Mouse (Mus musculus): ENCODE results near the gene Fndc3a. TPM values are rescaled to one million over a fixed set of nuclear protein-coding genes. Genes with fewer than 3 reads are reported as not detected.

Gene Fndc3a
- polyA plus RNA-seq, 1 experiment from 2014 or later: 47.6 TPM

DNA sequence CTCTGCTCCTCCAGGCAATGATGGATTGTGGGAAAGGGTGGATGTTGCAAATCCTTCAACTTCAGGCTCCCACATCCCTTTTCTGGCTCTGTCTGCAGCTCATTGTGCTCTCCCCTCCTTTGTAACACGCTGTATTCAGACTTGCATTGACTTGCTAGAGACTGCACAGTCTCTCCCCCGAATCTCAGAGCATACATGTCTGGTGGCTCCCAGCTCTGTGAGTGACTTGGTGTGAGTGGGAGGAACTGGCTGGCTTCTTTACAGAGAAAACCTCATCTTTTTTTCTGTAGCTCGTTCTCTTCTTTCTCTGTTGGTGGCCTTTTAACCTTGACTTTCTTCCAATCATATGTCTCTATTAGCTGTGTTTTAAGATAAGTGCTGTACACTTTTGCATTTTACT lies 16.1 kb upstream of the Fndc3a start:
- ATAC-seq (ENCODE audit: low FRiP score, low TSS enrichment): no peak
- Histone ChIP-seq H3K9ac (replicated peaks; ENCODE audit: low read length) (no peak overlapping the region), H3K36me3 (ENCODE audit: insufficient read depth, low read length) (no peaks in the 10 kb centered on the region), H3K27ac (ENCODE audit: low read length) (no peak overlapping the region), H3K4me1 (ENCODE audit: insufficient read depth, low read length) (no peaks in the 10 kb centered on the region), H3K27me3 (ENCODE audit: insufficient read depth, low read length) (no peaks in the 10 kb centered on the region), H3K4me3 (ENCODE audit: low read length) (no peak overlapping the region), H3K4me2 (replicated peaks; ENCODE audit: low read depth, low read length) (no peak overlapping the region), H3K9me3 (ENCODE audit: low read length) (no peaks in the 10 kb centered on the region)
- 43% methylated on average over 3 of the region's 3 CpGs for WGBS

DNA sequence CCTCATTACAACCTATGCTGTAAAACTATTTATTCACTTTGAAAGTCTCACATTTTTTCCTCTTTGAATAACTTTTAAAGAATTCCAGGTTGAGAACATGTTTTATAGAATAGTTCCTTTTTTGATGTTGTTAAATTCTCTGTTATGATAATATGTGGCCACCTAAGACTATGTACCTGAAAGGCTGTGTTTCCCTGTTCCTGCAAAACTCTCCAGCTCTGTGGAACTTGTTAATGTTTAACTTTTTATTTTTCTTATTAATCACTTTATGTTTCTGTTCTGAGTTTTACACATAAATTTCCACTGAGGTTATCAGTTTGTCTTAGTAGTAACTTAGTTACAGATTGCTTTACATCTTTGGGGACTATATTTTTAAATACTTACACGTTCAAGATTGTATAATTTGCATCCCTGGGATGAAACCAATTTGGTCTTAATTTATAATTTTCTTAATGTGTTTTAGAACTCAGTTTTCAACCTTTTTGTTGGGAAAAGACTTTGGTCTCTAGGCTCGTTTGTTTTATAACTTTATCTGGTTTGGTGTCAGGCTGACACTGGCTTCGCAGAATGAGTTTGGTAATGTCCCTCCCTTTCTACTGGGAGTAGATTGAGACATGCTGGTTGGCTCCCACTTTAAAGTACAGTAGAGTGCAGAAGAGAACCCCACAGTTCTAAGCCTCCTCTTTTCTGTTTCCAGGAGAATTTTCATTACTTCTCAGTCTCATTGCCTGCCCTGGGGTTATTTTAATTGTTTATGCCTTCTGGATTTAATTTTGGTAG lies 12.7 kb upstream of the Fndc3a start:
- WGBS: 52% methylated on average over 3 of the region's 3 CpGs
- no peak overlapping the region for H3K27ac ChIP-seq (ENCODE audit: low read length)
- H3K36me3 ChIP-seq (ENCODE audit: insufficient read depth, low read length): no peaks in the 10 kb centered on the region
- no peak overlapping the region for H3K4me3 ChIP-seq (ENCODE audit: low read length)
- no peak overlapping the region for H3K9ac ChIP-seq (replicated peaks; ENCODE audit: low read length)
- no peak for ATAC-seq (ENCODE audit: low FRiP score, low TSS enrichment)
- H3K4me1 ChIP-seq (ENCODE audit: insufficient read depth, low read length): no peaks in the 10 kb centered on the region
- H3K9me3 ChIP-seq (ENCODE audit: low read length): no peaks in the 10 kb centered on the region
- no peak overlapping the region for H3K4me2 ChIP-seq (replicated peaks; ENCODE audit: low read depth, low read length)
- no peaks in the 10 kb centered on the region for H3K27me3 ChIP-seq (ENCODE audit: insufficient read depth, low read length)

DNA sequence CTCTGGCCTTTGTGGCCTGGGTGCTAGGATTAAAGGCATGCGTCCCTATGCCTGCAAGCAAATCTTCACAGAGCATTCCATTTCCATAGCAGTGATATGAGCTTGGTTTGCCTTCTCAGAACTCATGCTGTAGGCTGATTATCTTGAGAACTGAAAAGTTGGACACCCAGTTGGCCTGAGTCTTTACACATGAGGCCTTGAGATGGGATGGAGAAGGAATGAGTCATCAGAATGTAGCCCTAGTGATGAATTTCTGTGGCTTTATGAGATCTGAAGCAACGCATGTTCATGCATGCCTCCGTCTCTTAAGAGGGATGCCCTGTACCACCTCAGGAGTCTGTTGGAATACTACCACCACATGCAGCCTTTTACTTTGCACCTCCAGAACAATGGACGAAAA lies 6.4 kb upstream of the Fndc3a start:
- WGBS: 92% methylated on average over 4 of the region's 4 CpGs
- Histone ChIP-seq H3K4me2 (replicated peaks; ENCODE audit: low read depth, low read length) (no peak overlapping the region), H3K9me3 (ENCODE audit: low read length) (no peaks in the 10 kb centered on the region), H3K27ac (ENCODE audit: low read length) (no peak overlapping the region), H3K4me3 (ENCODE audit: low read length) (no peak overlapping the region), H3K9ac (replicated peaks; ENCODE audit: low read length) (no peak overlapping the region), H3K36me3 (ENCODE audit: insufficient read depth, low read length) (no peaks in the 10 kb centered on the region), H3K4me1 (ENCODE audit: insufficient read depth, low read length) (peaks cover 9% of the 10 kb centered on the region), H3K27me3 (ENCODE audit: insufficient read depth, low read length) (no peaks in the 10 kb centered on the region)
- ATAC-seq (ENCODE audit: low FRiP score, low TSS enrichment): no peak

DNA sequence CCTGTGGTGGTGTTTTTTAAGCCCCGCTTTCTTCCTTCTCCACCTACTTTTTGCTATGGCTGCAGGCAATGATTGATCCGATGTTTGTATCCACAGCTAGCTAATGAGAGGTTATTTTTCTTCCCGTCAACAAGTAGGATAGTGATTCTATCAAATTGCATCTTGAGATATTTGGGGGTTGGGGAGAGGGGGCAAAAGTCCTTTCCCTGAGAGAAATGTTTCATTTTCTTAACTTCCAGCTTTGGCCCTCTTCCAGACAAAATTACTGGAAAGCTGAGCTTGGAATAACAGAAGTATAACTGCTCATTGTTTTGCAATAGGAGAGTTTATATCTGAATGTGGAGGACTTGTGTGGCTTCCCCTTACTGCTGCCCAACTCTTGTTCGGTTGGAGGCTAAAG lies 1.3 kb upstream of the Fndc3a start:
- H3K4me2 ChIP-seq (replicated peaks; ENCODE audit: low read depth, low read length): peak overlapping the region; percentile 75
- H3K36me3 ChIP-seq (ENCODE audit: insufficient read depth, low read length): no peaks in the 10 kb centered on the region
- H3K9ac ChIP-seq (replicated peaks; ENCODE audit: low read length): no peak overlapping the region
- 19% methylated on average over 4 of the region's 4 CpGs for WGBS
- ATAC-seq (ENCODE audit: low FRiP score, low TSS enrichment): no peak
- H3K4me3 ChIP-seq (ENCODE audit: low read length): peak overlapping the region; percentile 95
- H3K27ac ChIP-seq (ENCODE audit: low read length): peak overlapping the region; percentile 16; the same call in 1 of the 2 replicates
- no peaks in the 10 kb centered on the region for H3K27me3 ChIP-seq (ENCODE audit: insufficient read depth, low read length)
- no peaks in the 10 kb centered on the region for H3K9me3 ChIP-seq (ENCODE audit: low read length)
- peaks cover 21% of the 10 kb centered on the region for H3K4me1 ChIP-seq (ENCODE audit: insufficient read depth, low read length)

DNA sequence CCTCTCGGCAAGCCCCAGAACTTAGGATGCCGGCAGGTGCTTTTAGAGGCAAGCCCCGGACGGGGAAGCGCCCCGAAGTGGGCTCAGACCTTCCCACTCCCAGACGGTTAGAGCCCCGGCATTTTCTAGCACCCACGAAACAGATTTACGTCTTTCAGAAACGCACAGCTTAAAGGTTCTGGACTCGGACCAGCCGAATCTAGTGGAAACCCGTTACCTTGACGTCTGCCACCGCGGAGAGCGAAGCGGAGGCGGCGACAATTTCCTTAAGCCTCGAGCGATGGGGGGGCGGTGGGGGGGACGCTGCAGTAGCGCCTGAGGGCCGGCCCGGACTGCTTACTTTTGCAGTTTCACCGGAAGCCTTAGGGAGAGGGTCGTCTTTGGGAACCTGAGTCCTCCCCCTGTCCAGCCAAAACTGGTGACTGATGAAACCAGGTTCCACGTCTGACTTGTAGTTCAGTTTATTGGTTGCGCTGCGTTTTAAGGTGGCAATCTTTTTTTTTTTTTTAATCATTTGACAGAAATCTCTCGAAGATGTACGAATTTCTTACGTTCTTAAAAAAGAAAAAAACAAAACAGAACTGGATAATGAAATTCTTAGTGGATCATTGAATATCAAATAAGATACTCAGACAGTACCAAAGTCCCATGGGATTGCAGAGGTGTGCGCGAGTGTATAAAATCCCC lies 681 bp upstream of the Fndc3a start:
- Histone ChIP-seq H3K9ac (replicated peaks; ENCODE audit: low read length) (peak overlapping the region; percentile 98), H3K4me3 (ENCODE audit: low read length) (peak overlapping the region; percentile 95), H3K27me3 (ENCODE audit: insufficient read depth, low read length) (no peaks in the 10 kb centered on the region), H3K4me1 (ENCODE audit: insufficient read depth, low read length) (peaks cover 21% of the 10 kb centered on the region), H3K4me2 (replicated peaks; ENCODE audit: low read depth, low read length) (peak overlapping the region; percentile 75), H3K9me3 (ENCODE audit: low read length) (no peaks in the 10 kb centered on the region), H3K36me3 (ENCODE audit: insufficient read depth, low read length) (no peaks in the 10 kb centered on the region), H3K27ac (ENCODE audit: low read length) (peak overlapping the region; percentile 88)
- WGBS: under 1% methylated on average over 38 of the region's 38 CpGs
- peak; percentile 77 for ATAC-seq (ENCODE audit: low FRiP score, low TSS enrichment)

DNA sequence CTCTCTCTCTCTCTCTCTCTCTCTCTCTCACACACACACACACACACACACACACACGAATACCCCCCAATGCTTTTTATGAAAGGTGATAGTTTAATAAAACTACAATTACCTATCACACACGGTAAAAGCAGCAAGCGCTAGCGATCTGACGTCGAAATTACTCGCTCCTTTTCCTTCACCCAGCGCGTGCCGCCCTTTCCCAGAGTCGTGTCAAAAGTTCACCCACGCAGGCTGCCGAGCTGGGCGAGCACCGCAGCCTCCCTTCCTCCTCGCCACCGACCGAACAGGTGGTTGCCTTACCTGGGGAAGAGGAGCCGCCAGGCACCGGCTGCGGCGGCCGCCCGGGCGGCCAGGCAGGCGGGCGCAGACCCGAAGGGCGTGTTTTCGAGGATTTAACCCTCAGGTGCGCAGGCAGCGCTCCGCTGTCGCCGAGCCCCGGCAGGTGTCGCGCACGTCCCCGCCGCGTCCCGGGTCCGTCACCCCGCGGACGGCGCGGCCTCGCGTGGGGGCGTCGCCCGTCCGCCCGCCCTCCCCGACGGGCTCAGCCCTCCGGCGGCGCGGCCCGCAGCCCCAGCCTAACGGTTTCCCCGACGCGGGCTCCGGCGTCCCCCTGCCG lies 603 bp downstream of the Fndc3a start:
- Histone ChIP-seq H3K4me2 (replicated peaks; ENCODE audit: low read depth, low read length) (peak overlapping the region; percentile 75), H3K27me3 (ENCODE audit: insufficient read depth, low read length) (no peaks in the 10 kb centered on the region), H3K36me3 (ENCODE audit: insufficient read depth, low read length) (no peaks in the 10 kb centered on the region), H3K9me3 (ENCODE audit: low read length) (no peaks in the 10 kb centered on the region), H3K27ac (ENCODE audit: low read length) (peak overlapping the region; percentile 88), H3K4me3 (ENCODE audit: low read length) (peak overlapping the region; percentile 95), H3K9ac (replicated peaks; ENCODE audit: low read length) (peak overlapping the region; percentile 98), H3K4me1 (ENCODE audit: insufficient read depth, low read length) (peaks cover 21% of the 10 kb centered on the region)
- 0% methylated on average over 63 of the region's 70 CpGs for WGBS
- peak; percentile 78 for ATAC-seq (ENCODE audit: low FRiP score, low TSS enrichment)

DNA sequence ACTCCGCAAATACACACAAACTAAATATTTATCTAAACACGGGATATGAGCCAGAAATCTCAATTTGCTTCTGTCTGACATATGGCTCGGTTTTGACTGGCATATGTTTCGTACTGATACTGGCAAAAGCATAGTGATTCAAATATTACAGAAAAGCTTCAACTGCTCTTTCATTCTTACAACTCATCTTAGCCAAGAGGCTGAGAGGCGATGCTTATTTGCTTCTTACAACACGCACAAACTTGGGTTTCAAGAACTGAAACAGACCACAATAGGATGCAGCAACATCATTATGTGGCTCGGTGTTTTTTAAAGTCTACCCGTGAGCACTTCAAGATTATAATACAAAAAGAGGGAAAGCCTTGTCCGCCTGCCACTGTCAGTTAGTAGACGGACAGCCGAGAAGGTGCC lies 1.2 kb downstream of the Fndc3a start:
- Histone ChIP-seq H3K4me1 (ENCODE audit: insufficient read depth, low read length) (peaks cover 21% of the 10 kb centered on the region), H3K27ac (ENCODE audit: low read length) (no peak overlapping the region), H3K36me3 (ENCODE audit: insufficient read depth, low read length) (no peaks in the 10 kb centered on the region), H3K9ac (replicated peaks; ENCODE audit: low read length) (peak overlapping the region; percentile 98), H3K4me2 (replicated peaks; ENCODE audit: low read depth, low read length) (peak overlapping the region; percentile 75), H3K9me3 (ENCODE audit: low read length) (no peaks in the 10 kb centered on the region), H3K4me3 (ENCODE audit: low read length) (peak overlapping the region; percentile 95), H3K27me3 (ENCODE audit: insufficient read depth, low read length) (no peaks in the 10 kb centered on the region)
- 29% methylated on average over 11 of the region's 11 CpGs for WGBS
- ATAC-seq (ENCODE audit: low FRiP score, low TSS enrichment): no peak

DNA sequence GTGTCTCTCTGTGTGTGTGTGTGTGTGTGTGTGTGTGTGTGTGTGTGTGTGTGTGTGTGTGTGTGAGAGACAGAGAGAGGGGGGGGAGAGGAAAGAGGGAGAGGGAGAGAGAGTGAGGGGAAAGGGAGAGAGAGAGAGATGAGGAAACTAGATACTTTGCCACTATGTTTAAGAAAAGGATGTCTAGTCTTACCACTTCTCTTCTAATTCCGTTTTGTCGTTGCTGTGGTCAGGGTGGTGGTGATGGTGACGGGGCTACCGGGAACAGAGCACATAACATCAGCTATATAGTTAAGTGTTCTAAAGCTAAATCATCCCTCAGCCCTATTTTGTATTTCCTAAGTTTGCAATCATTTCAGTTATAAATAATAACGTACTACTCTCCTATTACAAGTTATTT lies 9.7 kb downstream of the Fndc3a start:
- Histone ChIP-seq H3K36me3 (ENCODE audit: insufficient read depth, low read length) (no peaks in the 10 kb centered on the region), H3K27me3 (ENCODE audit: insufficient read depth, low read length) (no peaks in the 10 kb centered on the region), H3K9me3 (ENCODE audit: low read length) (no peaks in the 10 kb centered on the region), H3K27ac (ENCODE audit: low read length) (no peak overlapping the region), H3K4me3 (ENCODE audit: low read length) (no peak overlapping the region), H3K4me1 (ENCODE audit: insufficient read depth, low read length) (no peaks in the 10 kb centered on the region), H3K9ac (replicated peaks; ENCODE audit: low read length) (no peak overlapping the region), H3K4me2 (replicated peaks; ENCODE audit: low read depth, low read length) (no peak overlapping the region)
- WGBS: 80% methylated on average over 5 of the region's 5 CpGs
- no peak for ATAC-seq (ENCODE audit: low FRiP score, low TSS enrichment)

DNA sequence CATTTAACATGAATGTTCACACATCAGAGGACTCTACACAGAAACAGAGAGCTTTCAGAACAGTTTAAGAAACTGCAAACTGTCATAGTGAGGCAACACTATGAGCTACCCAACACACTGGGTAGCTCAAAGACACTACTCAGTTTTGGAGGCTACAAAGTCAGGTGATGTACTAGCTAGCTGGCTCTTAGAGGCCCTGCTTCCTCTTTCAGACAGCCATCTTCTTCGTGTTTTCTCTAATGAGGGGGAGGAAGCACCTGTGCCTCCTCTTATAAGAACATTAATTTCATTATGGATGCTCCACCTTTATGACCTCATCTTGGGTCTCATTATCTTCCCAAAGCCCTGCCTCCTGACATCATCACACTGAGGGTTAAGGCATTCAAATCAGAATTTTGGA lies 18.4 kb downstream of the Fndc3a start:
- no peak overlapping the region for H3K4me3 ChIP-seq (ENCODE audit: low read length)
- no peak overlapping the region for H3K9ac ChIP-seq (replicated peaks; ENCODE audit: low read length)
- no peak overlapping the region for H3K4me2 ChIP-seq (replicated peaks; ENCODE audit: low read depth, low read length)
- no peak for ATAC-seq (ENCODE audit: low FRiP score, low TSS enrichment)
- H3K27me3 ChIP-seq (ENCODE audit: insufficient read depth, low read length): no peaks in the 10 kb centered on the region
- 65% methylated on average over 1 of the region's 1 CpGs for WGBS
- no peaks in the 10 kb centered on the region for H3K4me1 ChIP-seq (ENCODE audit: insufficient read depth, low read length)
- H3K36me3 ChIP-seq (ENCODE audit: insufficient read depth, low read length): no peaks in the 10 kb centered on the region
- no peak overlapping the region for H3K27ac ChIP-seq (ENCODE audit: low read length)
- H3K9me3 ChIP-seq (ENCODE audit: low read length): no peaks in the 10 kb centered on the region

DNA sequence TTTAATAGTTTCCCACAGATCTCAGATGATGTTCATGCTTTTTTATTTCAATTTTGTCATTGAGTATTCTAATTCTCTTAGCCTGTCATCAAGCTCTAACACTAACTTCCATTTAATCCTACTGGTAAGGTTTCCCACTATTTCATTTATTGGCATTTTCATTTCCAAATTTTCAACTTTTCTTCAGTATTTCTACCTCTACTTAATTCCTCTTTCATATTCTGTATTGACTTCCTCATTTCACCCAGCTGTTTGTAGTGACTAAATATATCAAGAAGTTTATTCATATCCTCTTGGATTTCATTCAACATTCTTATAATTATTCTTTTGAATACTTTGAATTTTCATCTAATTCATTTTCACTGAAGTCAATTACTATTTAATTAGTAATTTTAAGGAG lies 20.3 kb downstream of the Fndc3a start:
- no peak overlapping the region for H3K4me3 ChIP-seq (ENCODE audit: low read length)
- H3K36me3 ChIP-seq (ENCODE audit: insufficient read depth, low read length): no peaks in the 10 kb centered on the region
- no peaks in the 10 kb centered on the region for H3K9me3 ChIP-seq (ENCODE audit: low read length)
- no peak overlapping the region for H3K4me2 ChIP-seq (replicated peaks; ENCODE audit: low read depth, low read length)
- H3K27ac ChIP-seq (ENCODE audit: low read length): no peak overlapping the region
- no peak overlapping the region for H3K9ac ChIP-seq (replicated peaks; ENCODE audit: low read length)
- H3K4me1 ChIP-seq (ENCODE audit: insufficient read depth, low read length): peaks cover 4% of the 10 kb centered on the region; the same call in 1 of the 2 replicates
- no peaks in the 10 kb centered on the region for H3K27me3 ChIP-seq (ENCODE audit: insufficient read depth, low read length)
- no peak for ATAC-seq (ENCODE audit: low FRiP score, low TSS enrichment)
